Mouse (Mus musculus): ENCODE measurements around the gene Pced1b. TPM values are rescaled to one million over a fixed set of nuclear protein-coding genes. Genes with fewer than 3 reads are reported as not detected.

Gene Pced1b
- total RNA-seq, 1 experiment from 2014 or later = 9.9 TPM

DNA sequence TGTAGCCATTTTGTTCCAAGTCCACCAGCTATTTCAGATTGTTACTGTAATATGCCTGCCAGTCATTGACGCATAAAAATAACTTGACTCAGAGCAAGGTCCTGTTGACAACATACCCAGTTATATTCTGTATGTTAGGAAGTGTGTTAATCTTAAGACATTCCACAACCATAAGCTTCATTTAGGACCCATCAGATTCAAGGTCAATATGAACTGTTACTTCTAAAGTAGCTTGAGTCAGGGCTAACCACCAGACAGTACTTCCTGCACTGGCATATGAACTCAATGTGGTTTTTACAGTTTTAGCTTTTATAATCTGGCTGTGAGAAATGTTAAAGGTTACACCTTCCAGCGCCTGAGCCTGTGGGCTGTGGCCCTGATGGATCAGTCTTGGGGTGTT lies 173.4 kb downstream of the Pced1b start:
- no peak for ATAC-seq (replicated peaks; ENCODE audit: low read depth, poor library complexity, severe bottlenecking)

GRCm38 (mm10) chr15:97421533-97421932 lies 174.6 kb downstream of the Pced1b start:
- ATAC-seq (replicated peaks; ENCODE audit: low read depth, poor library complexity, severe bottlenecking) = no peak

DNA sequence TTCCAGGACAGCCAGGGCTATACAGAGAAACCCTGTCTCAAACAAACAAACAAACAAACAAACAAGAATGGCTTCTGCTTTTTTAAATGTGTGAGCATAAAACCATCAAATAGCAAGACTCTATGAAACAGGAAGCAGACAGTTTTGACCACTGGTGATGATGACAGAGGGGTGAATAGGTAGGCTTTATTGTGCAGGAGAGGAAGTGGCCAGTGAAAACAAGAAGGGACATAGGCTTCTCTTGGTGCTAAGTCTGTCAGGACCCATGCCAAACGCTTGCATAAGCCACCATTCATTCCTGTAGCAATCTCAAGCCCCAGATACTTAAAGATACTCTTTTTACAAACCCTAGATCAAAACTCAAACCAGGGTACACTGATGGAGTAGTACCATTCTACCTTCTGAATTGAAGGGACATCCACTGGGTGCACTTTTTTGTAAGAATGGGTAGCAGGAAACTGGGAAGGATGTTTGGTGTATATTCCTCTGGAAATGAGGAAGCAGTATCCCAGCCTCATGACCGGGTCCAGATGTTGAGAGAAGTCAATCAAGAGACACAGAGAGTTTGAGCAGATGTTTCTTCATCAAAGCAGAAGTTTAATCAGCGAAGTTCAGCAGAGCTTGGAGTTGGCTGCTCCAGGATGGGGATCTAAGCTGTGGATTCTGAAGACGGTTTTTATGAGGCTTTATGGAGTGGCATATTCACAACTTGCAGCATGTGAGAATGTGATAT lies 175.5 kb downstream of the Pced1b start:
- ATAC-seq (replicated peaks; ENCODE audit: low read depth, poor library complexity, severe bottlenecking) = peak; percentile 81

DNA sequence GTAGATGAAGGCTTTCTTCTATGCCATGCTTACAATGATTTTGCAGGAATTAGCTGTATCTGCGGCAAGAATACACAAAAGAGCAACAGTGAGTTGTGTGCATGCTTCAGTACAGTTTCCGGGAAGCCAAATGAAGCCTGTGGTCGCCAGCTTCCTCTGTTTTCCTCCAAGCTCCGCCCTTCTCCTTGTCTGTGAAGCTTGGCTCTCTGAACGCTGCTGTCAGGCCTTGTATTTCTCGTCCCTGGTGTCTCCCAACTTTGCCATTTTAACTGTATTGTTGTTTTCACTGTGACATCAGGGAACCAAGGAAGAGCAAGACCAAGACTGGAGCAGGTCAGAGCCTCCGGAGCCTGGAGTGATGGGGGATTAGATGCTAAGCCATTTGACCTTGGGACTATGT lies 177.5 kb downstream of the Pced1b start:
- ATAC-seq (replicated peaks; ENCODE audit: low read depth, poor library complexity, severe bottlenecking) = peak; percentile 78; the same call in 1 of the 2 replicates

DNA sequence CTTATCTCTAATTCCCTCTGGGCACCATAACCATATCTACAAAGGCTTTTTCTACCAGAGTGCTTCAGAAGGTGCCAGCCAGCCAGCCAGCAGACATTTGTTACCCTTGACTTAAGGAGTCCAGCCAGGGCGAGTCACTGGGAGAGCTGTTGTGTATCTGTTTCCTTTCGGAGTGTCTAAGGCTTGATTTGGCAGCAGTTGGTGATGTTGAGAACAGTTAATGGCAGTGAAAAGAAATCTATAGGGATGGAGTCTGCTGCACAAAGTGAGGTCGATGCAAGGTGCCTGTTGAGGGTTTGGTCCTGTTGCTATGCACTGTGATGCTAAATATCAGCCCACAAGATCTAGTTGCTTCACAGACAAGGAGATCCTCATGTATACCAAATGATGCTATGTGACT lies 178.1 kb downstream of the Pced1b start:
- no peak for ATAC-seq (replicated peaks; ENCODE audit: low read depth, poor library complexity, severe bottlenecking)

DNA sequence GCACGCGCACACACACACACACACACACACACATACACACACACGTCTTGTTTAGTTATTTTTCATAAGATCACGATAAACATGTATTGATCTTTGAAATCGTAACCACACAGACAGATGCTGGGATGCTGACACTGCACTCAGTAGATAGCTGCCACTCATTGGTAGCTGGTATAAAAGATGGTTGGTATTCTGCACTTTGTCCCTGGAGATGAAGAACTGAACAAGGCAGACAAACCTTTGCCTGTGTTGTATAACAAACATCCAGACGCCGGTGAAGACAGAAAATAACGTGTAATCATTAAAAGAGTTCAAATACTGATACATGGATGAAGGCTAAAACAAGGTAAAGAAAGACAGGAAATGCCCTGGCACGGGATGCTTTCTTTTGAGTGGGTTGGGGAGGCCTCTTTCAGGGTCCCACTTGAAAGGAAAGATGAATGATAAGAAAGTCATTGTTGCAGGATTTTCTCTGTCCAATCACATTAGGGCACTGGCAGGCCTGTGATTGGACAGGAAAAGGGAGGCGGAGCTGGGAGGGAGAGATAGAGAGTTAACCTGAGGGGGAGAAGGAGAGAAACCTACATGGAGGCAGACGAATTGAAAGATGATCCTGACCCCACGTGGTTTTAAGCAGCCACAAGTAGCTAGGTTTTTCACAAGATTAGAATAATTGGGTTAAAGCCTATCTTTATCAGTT lies 182.4 kb downstream of the Pced1b start:
- no peak for ATAC-seq (replicated peaks; ENCODE audit: low read depth, poor library complexity, severe bottlenecking)

GRCm38 (mm10) chr15:97431533-97431932 lies 184.6 kb downstream of the Pced1b start:
- no peak for ATAC-seq (replicated peaks; ENCODE audit: low read depth, poor library complexity, severe bottlenecking)

DNA sequence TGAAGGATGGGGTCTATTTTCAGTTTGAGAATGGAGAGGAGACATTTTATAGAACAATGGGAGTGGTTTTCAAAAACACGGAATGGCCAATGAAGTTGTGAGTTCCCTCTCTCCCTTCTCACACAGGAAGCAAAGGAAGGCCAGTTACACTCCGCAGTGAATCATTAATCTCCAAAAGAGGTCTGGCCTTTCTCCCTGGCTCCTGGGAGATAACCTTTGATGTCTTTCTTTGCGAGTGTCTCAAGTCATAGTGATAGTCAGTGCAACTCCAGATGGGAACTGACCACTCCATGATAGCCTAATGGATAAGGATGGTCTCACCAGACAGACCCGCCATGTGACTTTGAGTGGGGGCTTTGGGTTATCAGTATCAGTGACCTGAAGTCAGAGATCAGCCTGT lies 185.3 kb downstream of the Pced1b start:
- ATAC-seq (replicated peaks; ENCODE audit: low read depth, poor library complexity, severe bottlenecking) = no peak

Other genes with a start within 250 kb of the Pced1b start
- gene Slc38a4, start 191.2 kb upstream of the Pced1b start, total RNA-seq (2017) = not detected in 2 replicates
- gene Amigo2, start 180 bp downstream of the Pced1b start, total RNA-seq (2017) = 3.5 and 4.4 TPM in 2 replicates

All from common myeloid progenitor, adult 5-6 weeks (primary cell).